Mouse (Mus musculus): Measurements from ENCODE around the gene Xxylt1. TPM values are rescaled to one million over a fixed set of nuclear protein-coding genes. Genes with fewer than 3 reads are reported as not detected.

The Xxylt1 gene
- 23.7 TPM for total RNA-seq (2023)

GRCm38 (mm10) chr16:31081125-31081664, at the start of gene Xxylt1:
Gene Xxylt1, minus strand, starts transcription at chr16:31081432.

Other genes starting within 250 kb of the Xxylt1 start
- 49.0 TPM for gene Acap2, start 119.8 kb upstream of the Xxylt1 start, total RNA-seq (2023)
- 34.5 TPM for gene Ppp1r2, start 193.8 kb upstream of the Xxylt1 start, total RNA-seq (2023)
- not detected for gene Apod, start 233.4 kb upstream of the Xxylt1 start, total RNA-seq (2023)